Mouse (Mus musculus): ENCODE measurements at regions not wholly inside any gene's neighbourhood (a gene's known extent, or its start where the extent isn't known, plus 50 kb on each side); places are given as distances from the start of the nearest gene placed in this dataset.

DNA sequence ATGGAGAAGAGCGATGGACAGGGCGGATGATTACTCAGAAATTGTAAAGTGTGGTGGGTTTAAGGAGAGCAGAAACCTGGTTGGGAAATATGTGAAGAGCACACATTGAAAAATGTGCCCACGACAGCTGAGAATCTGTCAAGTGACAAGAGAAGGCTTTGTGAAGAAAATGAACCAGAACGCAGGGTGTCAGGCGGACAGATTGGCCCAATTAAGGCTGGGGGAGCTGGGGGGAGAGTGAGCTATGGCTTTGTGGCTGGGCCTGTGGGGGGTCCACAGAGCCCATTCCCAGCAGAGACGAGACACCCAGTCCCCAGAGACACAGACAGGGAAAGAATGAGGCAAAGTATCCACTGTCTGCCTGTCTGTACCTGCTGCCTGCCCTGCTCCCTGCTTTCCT lies 153.3 kb downstream of the Shq1 start:
- H3K36me3 ChIP-seq (replicated peaks; ENCODE audit: insufficient read depth, low read length) = no peaks in the 10 kb centered on the region

DNA sequence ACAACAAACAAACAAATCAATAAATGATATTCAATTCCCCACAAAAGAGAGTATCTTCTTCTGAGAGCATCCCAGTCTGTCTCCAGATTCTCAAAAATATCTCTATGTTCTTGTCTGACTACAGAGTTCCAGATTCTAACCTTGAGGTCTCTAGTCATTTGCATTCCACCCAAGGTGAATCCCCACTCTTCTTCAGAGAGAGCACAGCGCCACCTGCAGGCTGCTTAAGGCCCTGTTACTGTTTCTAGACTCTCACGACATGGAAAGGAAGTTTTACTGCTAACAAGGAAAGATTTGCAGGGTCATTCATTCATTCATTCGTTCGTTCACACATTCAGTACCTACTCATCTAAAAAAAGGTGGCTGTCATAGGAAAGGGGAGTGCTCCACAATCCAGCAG lies 158.3 kb downstream of the Shq1 start:
- no peak overlapping the region for H3K9ac ChIP-seq (replicated peaks)
- 42% methylated on average over 4 of the region's 4 CpGs for WGBS (ENCODE audit: insufficient replicate concordance)
- peak; percentile 55 for DNase-seq

More for the DNA sequence above, 153.3 kb downstream of the Shq1 start:
- H3K9me3 ChIP-seq (ENCODE audit: low read length) = no peaks in the 10 kb centered on the region
- TF ChIP-seq EP300 (IDR thresholded peaks at IDR 0.05; ENCODE audit: low read depth) (no peak), CTCF (IDR thresholded peaks at IDR 0.05; ENCODE audit: low read depth) (no peak)
- no peak overlapping the region for H3K4me3 ChIP-seq (ENCODE audit: low read depth, low read length)
- no peak for ATAC-seq
- H3K4me2 ChIP-seq (ENCODE audit: low read depth, low read length) = no peak overlapping the region
- H3K4me1 ChIP-seq (ENCODE audit: insufficient read depth) = no peaks in the 10 kb centered on the region
- DNase-seq = no peak
- WGBS (ENCODE audit: insufficient replicate concordance) = 84% methylated on average over 6 of the region's 6 CpGs
- no peaks in the 10 kb centered on the region; the same call in 1 of the 2 replicates for H3K27me3 ChIP-seq (ENCODE audit: insufficient read depth, low read length)
- H3K27ac ChIP-seq (ENCODE audit: low read depth) = no peak overlapping the region
- no peak overlapping the region for H3K9ac ChIP-seq (replicated peaks)

DNA sequence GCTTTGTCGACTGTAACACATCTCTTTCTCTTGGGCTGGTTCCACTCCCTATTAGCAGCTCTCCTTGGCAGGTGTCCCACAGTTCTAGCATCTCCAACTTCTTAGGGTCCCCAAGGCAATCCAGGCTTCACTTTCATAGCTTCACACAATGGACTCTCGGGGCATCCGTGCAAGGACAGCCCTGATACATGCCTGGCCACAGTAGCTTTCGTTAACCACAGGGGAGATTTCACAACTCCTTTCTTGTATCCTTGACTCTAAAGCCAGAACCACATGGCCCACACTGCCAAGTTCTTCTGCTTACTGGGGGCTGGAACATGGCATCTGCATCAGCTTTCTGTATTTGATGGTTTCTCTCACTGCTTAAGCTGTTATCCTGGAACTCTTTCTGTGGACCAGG lies 160.3 kb downstream of the Shq1 start:
- ATAC-seq (no peak), DNase-seq (no peak)
- TF ChIP-seq EP300 (IDR thresholded peaks at IDR 0.05; ENCODE audit: low read depth) (no peak), CTCF (IDR thresholded peaks at IDR 0.05; ENCODE audit: low read depth) (no peak)
- no peak overlapping the region for H3K4me3 ChIP-seq (ENCODE audit: low read depth, low read length)
- no peak overlapping the region for H3K27ac ChIP-seq (ENCODE audit: low read depth)
- 58% methylated on average over 4 of the region's 4 CpGs for WGBS (ENCODE audit: insufficient replicate concordance)
- H3K27me3 ChIP-seq (ENCODE audit: insufficient read depth, low read length) = no peaks in the 10 kb centered on the region
- H3K4me1 ChIP-seq (ENCODE audit: insufficient read depth) = no peaks in the 10 kb centered on the region
- no peaks in the 10 kb centered on the region for H3K9me3 ChIP-seq (ENCODE audit: low read length)
- no peak overlapping the region for H3K9ac ChIP-seq (replicated peaks)
- H3K4me2 ChIP-seq (ENCODE audit: low read depth, low read length) = no peak overlapping the region
- H3K36me3 ChIP-seq (replicated peaks; ENCODE audit: insufficient read depth, low read length) = no peaks in the 10 kb centered on the region

More for the DNA sequence above, 158.3 kb downstream of the Shq1 start:
- H3K4me1 ChIP-seq (ENCODE audit: insufficient read depth) = no peaks in the 10 kb centered on the region
- ATAC-seq = no peak
- H3K9me3 ChIP-seq (ENCODE audit: low read length) = no peaks in the 10 kb centered on the region
- H3K27me3 ChIP-seq (ENCODE audit: insufficient read depth, low read length) = no peaks in the 10 kb centered on the region; the same call in 1 of the 2 replicates
- TF ChIP-seq CTCF (IDR thresholded peaks at IDR 0.05; ENCODE audit: low read depth) = peak; percentile 67
- TF ChIP-seq EP300 (IDR thresholded peaks at IDR 0.05; ENCODE audit: low read depth) = no peak
- no peak overlapping the region for H3K4me2 ChIP-seq (ENCODE audit: low read depth, low read length)
- no peaks in the 10 kb centered on the region for H3K36me3 ChIP-seq (replicated peaks; ENCODE audit: insufficient read depth, low read length)
- H3K27ac ChIP-seq (ENCODE audit: low read depth) = no peak overlapping the region
- no peak overlapping the region for H3K4me3 ChIP-seq (ENCODE audit: low read depth, low read length)

- no peak for ATAC-seq
- Histone ChIP-seq H3K9ac (replicated peaks) (no peak overlapping the region), H3K27ac (ENCODE audit: low read depth) (no peak overlapping the region), H3K36me3 (replicated peaks; ENCODE audit: insufficient read depth, low read length) (no peaks in the 10 kb centered on the region), H3K9me3 (ENCODE audit: low read length) (no peaks in the 10 kb centered on the region), H3K4me1 (ENCODE audit: insufficient read depth) (peaks cover 8% of the 10 kb centered on the region; the same call in 1 of the 2 replicates), H3K4me3 (ENCODE audit: low read depth, low read length) (no peak overlapping the region), H3K27me3 (ENCODE audit: insufficient read depth, low read length) (no peaks in the 10 kb centered on the region), H3K4me2 (ENCODE audit: low read depth, low read length) (no peak overlapping the region)
- TF ChIP-seq EP300 (IDR thresholded peaks at IDR 0.05; ENCODE audit: low read depth) (no peak), CTCF (IDR thresholded peaks at IDR 0.05; ENCODE audit: low read depth) (no peak)
- no peak for DNase-seq
- 70% methylated on average over 15 of the region's 15 CpGs for WGBS (ENCODE audit: insufficient replicate concordance)
These were observed 165.3 kb downstream of the Shq1 start for GRCm38 (mm10) chr6:100505506-100506247.

GRCm38 (mm10) chr6:100502961-100503782 lies 167.8 kb downstream of the Shq1 start:
- Histone ChIP-seq H3K4me1 (ENCODE audit: insufficient read depth) (peaks cover 8% of the 10 kb centered on the region; the same call in 1 of the 2 replicates), H3K27me3 (ENCODE audit: insufficient read depth, low read length) (no peaks in the 10 kb centered on the region), H3K9ac (replicated peaks) (no peak overlapping the region), H3K36me3 (replicated peaks; ENCODE audit: insufficient read depth, low read length) (no peaks in the 10 kb centered on the region), H3K9me3 (ENCODE audit: low read length) (no peaks in the 10 kb centered on the region), H3K4me3 (ENCODE audit: low read depth, low read length) (no peak overlapping the region), H3K27ac (ENCODE audit: low read depth) (no peak overlapping the region), H3K4me2 (ENCODE audit: low read depth, low read length) (no peak overlapping the region)
- no peak for TF ChIP-seq EP300 (IDR thresholded peaks at IDR 0.05; ENCODE audit: low read depth)
- TF ChIP-seq CTCF (IDR thresholded peaks at IDR 0.05; ENCODE audit: low read depth) = no peak
- ATAC-seq (no peak), DNase-seq (no peak)
- WGBS (ENCODE audit: insufficient replicate concordance) = 74% methylated on average over 14 of the region's 14 CpGs

DNA sequence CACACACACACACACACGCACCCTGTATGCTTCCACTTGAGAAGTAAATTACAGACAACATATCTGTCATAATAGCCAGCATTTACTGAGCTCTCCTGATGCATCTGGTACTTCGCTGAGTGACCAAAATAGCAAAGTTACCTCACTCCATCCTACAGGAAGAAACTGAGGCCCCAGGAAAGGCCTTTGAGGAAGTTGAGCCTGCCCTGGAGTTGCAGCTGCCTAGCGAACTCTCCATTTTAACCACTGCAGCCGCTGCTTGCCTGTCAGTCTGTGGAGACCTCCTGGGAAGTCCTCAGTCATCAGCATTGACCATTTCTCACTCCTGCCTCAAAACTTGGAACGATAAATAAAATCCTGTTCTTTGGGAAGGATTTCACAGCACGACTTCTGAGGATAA lies 168.8 kb downstream of the Shq1 start:
- WGBS (ENCODE audit: insufficient replicate concordance) = 28% methylated on average over 6 of the region's 6 CpGs
- H3K4me2 ChIP-seq (ENCODE audit: low read depth, low read length) = peak overlapping the region; percentile 11; the same call in 1 of the 2 replicates
- H3K4me1 ChIP-seq (ENCODE audit: insufficient read depth) = peaks cover 8% of the 10 kb centered on the region; the same call in 1 of the 2 replicates
- no peaks in the 10 kb centered on the region for H3K36me3 ChIP-seq (replicated peaks; ENCODE audit: insufficient read depth, low read length)
- ATAC-seq = no peak
- H3K27ac ChIP-seq (ENCODE audit: low read depth) = no peak overlapping the region
- H3K27me3 ChIP-seq (ENCODE audit: insufficient read depth, low read length) = no peaks in the 10 kb centered on the region
- no peak overlapping the region for H3K4me3 ChIP-seq (ENCODE audit: low read depth, low read length)
- H3K9me3 ChIP-seq (ENCODE audit: low read length) = no peaks in the 10 kb centered on the region
- H3K9ac ChIP-seq (replicated peaks) = no peak overlapping the region
- DNase-seq = no peak
- TF ChIP-seq EP300 (IDR thresholded peaks at IDR 0.05; ENCODE audit: low read depth) (no peak), CTCF (IDR thresholded peaks at IDR 0.05; ENCODE audit: low read depth) (no peak)

All from liver, postnatal 0 days (tissue).